Mouse (Mus musculus): ENCODE results near the gene Rpl24.
A peak's percentile ranks its signal among the peaks of the same experiment; 100 is the strongest.

The Rpl24 gene

GRCm38 (mm10) chr16:55971735-55972615 is 5.9 kb downstream of the Rpl24 start:
- no peak for DNase-seq (ENCODE audit: low spot score in 2 of 2)

GRCm38 (mm10) chr16:55972626-55973201 is 6.6 kb downstream of the Rpl24 start:
- no peak for DNase-seq (ENCODE audit: low spot score in 2 of 2)

GRCm38 (mm10) chr16:55973431-55974255 is 7.6 kb downstream of the Rpl24 start, which contains the start of gene Zbtb11:
Gene Zbtb11, plus strand, starts transcription at chr16:55973883.
- peak; percentile 92 to 98 for DNase-seq (ENCODE audit: low spot score in 2 of 2)

- DNase-seq (ENCODE audit: low spot score in 2 of 2) = peak; percentile 53 to 75
These were observed 8.3 kb downstream of the Rpl24 start for GRCm38 (mm10) chr16:55974256-55974902.

GRCm38 (mm10) chr16:55974903-55975285 is 8.8 kb downstream of the Rpl24 start:
- peak in 1 of 2 experiments; percentile 36 for DNase-seq (ENCODE audit: low spot score in 2 of 2)

GRCm38 (mm10) chr16:55986001-55986400 is 19.9 kb downstream of the Rpl24 start:
- no peak for DNase-seq (ENCODE audit: low spot score in 2 of 2)

- DNase-seq (ENCODE audit: low spot score in 2 of 2) = no peak
These were observed 24.2 kb downstream of the Rpl24 start for GRCm38 (mm10) chr16:55990311-55990710.

- no peak for DNase-seq (ENCODE audit: low spot score in 2 of 2)
These were observed 28.2 kb downstream of the Rpl24 start for GRCm38 (mm10) chr16:55994235-55994634.

GRCm38 (mm10) chr16:56006798-56007197 is 40.7 kb downstream of the Rpl24 start:
- DNase-seq (ENCODE audit: low spot score in 2 of 2) = no peak

- DNase-seq (ENCODE audit: low spot score in 2 of 2) = no peak
These were observed 42.8 kb downstream of the Rpl24 start for GRCm38 (mm10) chr16:56008862-56009261.

- DNase-seq (ENCODE audit: low spot score in 2 of 2) = no peak
These were observed 47.0 kb downstream of the Rpl24 start for GRCm38 (mm10) chr16:56012789-56013743.

GRCm38 (mm10) chr16:56014076-56014475 is 48.0 kb downstream of the Rpl24 start:
- DNase-seq (ENCODE audit: low spot score in 2 of 2) = no peak

GRCm38 (mm10) chr16:56019660-56020059 is 53.6 kb downstream of the Rpl24 start:
- no peak for DNase-seq (ENCODE audit: low spot score in 2 of 2)

Measured in left cerebral cortex, adult 9 months (tissue).